Comparison of ENCODE assay signal across 27 mouse cellular contexts in the genomic region with DNA sequence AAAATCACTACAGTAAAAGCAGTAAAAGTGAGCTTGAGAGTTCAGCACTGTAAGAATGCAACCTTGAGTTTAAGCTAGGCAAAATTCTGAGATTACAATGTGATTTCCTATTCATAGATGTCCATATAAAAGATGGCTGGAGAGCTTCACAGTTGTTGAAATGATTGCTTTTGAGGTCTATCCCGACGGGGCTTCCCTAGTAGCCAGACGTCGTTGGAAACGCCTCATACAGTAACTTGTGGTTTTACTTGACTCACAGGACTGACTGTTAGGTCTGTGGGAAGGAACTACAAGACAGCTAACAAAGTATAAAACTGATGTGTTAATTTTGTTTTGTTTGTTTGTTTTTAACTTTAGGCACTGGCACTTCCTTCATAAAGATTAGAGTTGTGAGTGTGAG.
"Had no signal": no experiment of that assay in that cellular context is flagged by ENCODE, and none has a peak within 500 bp of the region (broad histone marks: within the 10 kb centered on the region; RNA-seq: fewer than 3 reads in every experiment).

No protein-coding gene starts in this region.

- H3K27me3 ChIP-seq: heart, embryonic 13.5 days; heart, embryonic 15.5 days; hindbrain, embryonic 13.5 days; hindbrain, embryonic 15.5 days; kidney, embryonic 15.5 days; limb, embryonic 13.5 days; limb, embryonic 15.5 days; liver, embryonic 12.5 days had no signal

- H3K9me3 ChIP-seq: heart, embryonic 13.5 days; heart, embryonic 15.5 days; hindbrain, embryonic 13.5 days; hindbrain, embryonic 15.5 days; kidney, embryonic 15.5 days; limb, embryonic 13.5 days; limb, embryonic 15.5 days; liver, embryonic 12.5 days had no signal

- H3K4me2 ChIP-seq: heart, embryonic 11.5 days; heart, embryonic 13.5 days; heart, embryonic 15.5 days; hindbrain, embryonic 13.5 days; hindbrain, embryonic 15.5 days; kidney, embryonic 15.5 days; limb, embryonic 13.5 days; limb, embryonic 15.5 days; liver, embryonic 12.5 days had no signal

- H3K4me3 ChIP-seq: heart, adult 2 months; heart, embryonic 13.5 days; heart, embryonic 15.5 days; hindbrain, embryonic 13.5 days; hindbrain, embryonic 15.5 days; kidney, embryonic 15.5 days; limb, embryonic 13.5 days; limb, embryonic 15.5 days; liver, embryonic 12.5 days had no signal

- H3K9ac ChIP-seq: heart, embryonic 13.5 days; heart, embryonic 15.5 days; hindbrain, embryonic 13.5 days; hindbrain, embryonic 15.5 days; kidney, embryonic 15.5 days; limb, embryonic 13.5 days; limb, embryonic 15.5 days; liver, embryonic 12.5 days; liver, embryonic 14.5 days had no signal

- DNase-seq: gastrocnemius, postnatal 10 days; gastrocnemius, postnatal 25 days; heart, adult 11 months; heart, adult 2 months; heart, postnatal 14 days; heart, postnatal 36 days; kidney, adult 11 months; kidney, adult 2 months; kidney, adult 9 months; kidney, postnatal 14 days; kidney, postnatal 36 days; layer of hippocampus, adult 9-11 months; layer of hippocampus, postnatal 36 days; left cerebral cortex, postnatal 4 days had no signal

- H3K27ac ChIP-seq: heart, adult 2 months; heart, embryonic 13.5 days; heart, embryonic 15.5 days; hindbrain, embryonic 13.5 days; hindbrain, embryonic 15.5 days; hindbrain, postnatal 0 days; kidney, embryonic 15.5 days; kidney, postnatal 0 days; limb, embryonic 13.5 days; limb, embryonic 15.5 days; liver, embryonic 12.5 days; liver, embryonic 14.5 days had no signal

- ATAC-seq: hindbrain, postnatal 0 days; intestine, embryonic 16.5 days; liver, embryonic 12.5 days had no signal
